Mouse (Mus musculus) midbrain, postnatal 0 days (tissue): ENCODE data around the gene Xxylt1. TPM values are rescaled to one million over a fixed set of nuclear protein-coding genes. Genes with fewer than 3 reads are reported as not detected.

Experiments
- ATAC-seq: fragments of 200-750 bp; cut with Nextera tagmentation; 2 replicates; pipeline ENCODE4 v1.8.0; 2017; ENCODE audit warnings: moderate number of reproducible peaks, mild to moderate bottlenecking, moderate TSS enrichment, moderate library complexity; ENCODE audit not compliant: low FRiP score
- DNase-seq: peaks from one replicate; pipeline ENCODE4 v3.0.0-alpha.2; 2015; ENCODE audit warnings: low spot score
- H3K27ac ChIP-seq: fragments of 300-500 bp; sonication (generic); 2 replicates; pipeline ENCODE4 v1.5.1; 2014; ENCODE audit warnings: low read depth, mild to moderate bottlenecking, low read length, mixed read lengths
- H3K27me3 ChIP-seq: fragments of 300-500 bp; sonication (generic); 2 replicates; pipeline ENCODE4 v1.6.1; 2014; ENCODE audit warnings: low read length, control low read depth, mixed read lengths; ENCODE audit not compliant: insufficient read depth
- H3K36me3 ChIP-seq: fragments of 300-500 bp; sonication (generic); 2 replicates; pipeline ENCODE4 v1.6.1; 2014; ENCODE audit warnings: low read length, control low read depth, mixed read lengths; ENCODE audit not compliant: insufficient read depth
- H3K4me1 ChIP-seq: fragments of 300-500 bp; sonication (generic); 2 replicates; pipeline ENCODE4 v1.6.1; 2014; ENCODE audit warnings: mild to moderate bottlenecking, control low read depth, antibody characterized with exemption, low read length, mixed read lengths; ENCODE audit not compliant: insufficient read depth
- H3K4me2 ChIP-seq: fragments of 300-500 bp; sonication (generic); 2 replicates; pipeline ENCODE4 v1.6.1; 2014; ENCODE audit warnings: low read depth, mild to moderate bottlenecking, low read length, mixed read lengths; ENCODE audit not compliant: poor library complexity, severe bottlenecking
- H3K4me3 ChIP-seq: fragments of 300-500 bp; sonication (generic); 2 replicates; pipeline ENCODE4 v1.5.1; 2014; ENCODE audit warnings: low read depth, mild to moderate bottlenecking, low read length, moderate library complexity
- H3K9ac ChIP-seq: fragments of 300-500 bp; sonication (generic); replicated peaks from 2 replicates; pipeline ENCODE4 v1.6.1; 2014; ENCODE audit warnings: mild to moderate bottlenecking, low read length, moderate library complexity, mixed read lengths; ENCODE audit not compliant: poor library complexity, severe bottlenecking
- H3K9me3 ChIP-seq: fragments of 300-500 bp; sonication (generic); 2 replicates; pipeline ENCODE4 v1.6.1; 2016; ENCODE audit warnings: low read length, control low read depth
- CTCF ChIP-seq: IDR thresholded peaks from 2 replicates; pipeline ENCODE4 v1.5.1; 2016; ENCODE audit warnings: antibody characterized with exemption, mild to moderate bottlenecking
- WGBS: fragments of 180-500 bp; shearing (Covaris S2); extraction: QIAGEN DNeasy Blood & Tissue Kit; methylation state at CpG from one replicate; pipeline ENCODE4 v1.1.7; 2014; 5-methylcytosine and 5-hydroxymethylcytosine counted together
- polyA plus RNA-seq: library from polyadenylated mRNA; unstranded; fragments of >200 nt; fragmentation: Nextera tagmentation; extraction: Ambion mirVana; gene quantifications from 2 replicates; pipeline ENCODE4 v1.2.1, GENCODE M21; 2015
- total RNA-seq: library from RNA; depleted of rRNA; stranded (reverse); fragments of >200 nt; gene quantifications from 2 replicates; pipeline ENCODE4 v1.2.3, GENCODE M21; 2014

Xxylt1 gene
- total and polyA plus RNA-seq, 2 experiments from 2014 or later: 18.2 to 34.5 TPM

GRCm38 (mm10) chr16:31025516-31025915, 55.7 kb downstream of the Xxylt1 start:
- H3K9ac ChIP-seq: no peak overlapping the region
- no peak for TF ChIP-seq CTCF
- H3K27me3 ChIP-seq: no peaks in the 10 kb centered on the region
- no peaks in the 10 kb centered on the region for H3K9me3 ChIP-seq
- H3K4me1 ChIP-seq: no peaks in the 10 kb centered on the region; the same call in 1 of the 2 replicates
- DNase-seq (no peak), ATAC-seq (no peak)
- no peak overlapping the region for H3K27ac ChIP-seq
- no peak overlapping the region for H3K4me3 ChIP-seq
- WGBS: 90% methylated on average over 7 of the region's 7 CpGs
- no peaks in the 10 kb centered on the region for H3K36me3 ChIP-seq
- no peak overlapping the region for H3K4me2 ChIP-seq

GRCm38 (mm10) chr16:31024997-31025396, 56.2 kb downstream of the Xxylt1 start:
- Histone ChIP-seq H3K27ac (no peak overlapping the region), H3K4me3 (no peak overlapping the region), H3K36me3 (no peaks in the 10 kb centered on the region), H3K4me1 (no peaks in the 10 kb centered on the region; the same call in 1 of the 2 replicates), H3K9me3 (no peaks in the 10 kb centered on the region), H3K27me3 (no peaks in the 10 kb centered on the region), H3K9ac (no peak overlapping the region), H3K4me2 (no peak overlapping the region)
- ATAC-seq (no peak), DNase-seq (no peak)
- WGBS: 88% methylated on average over 4 of the region's 4 CpGs
- TF ChIP-seq CTCF: no peak

GRCm38 (mm10) chr16:31024221-31024620, 57.0 kb downstream of the Xxylt1 start:
- no peak overlapping the region for H3K4me3 ChIP-seq
- WGBS: 47% methylated on average over 7 of the region's 7 CpGs
- ATAC-seq: no peak

GRCm38 (mm10) chr16:31023803-31024202, 57.4 kb downstream of the Xxylt1 start:
- ATAC-seq: no peak
- DNase-seq: no peak

More at GRCm38 (mm10) chr16:31024221-31024620, 57.0 kb downstream of the Xxylt1 start:
- no peak for TF ChIP-seq CTCF
- no peaks in the 10 kb centered on the region for H3K27me3 ChIP-seq
- no peaks in the 10 kb centered on the region for H3K36me3 ChIP-seq
- no peak for DNase-seq
- H3K4me1 ChIP-seq: no peaks in the 10 kb centered on the region; the same call in none of the 2 replicates
- H3K4me2 ChIP-seq: no peak overlapping the region
- no peaks in the 10 kb centered on the region for H3K9me3 ChIP-seq
- H3K27ac ChIP-seq: no peak overlapping the region
- no peak overlapping the region for H3K9ac ChIP-seq

GRCm38 (mm10) chr16:31022287-31022686, 58.9 kb downstream of the Xxylt1 start:
- Histone ChIP-seq H3K9me3 (no peaks in the 10 kb centered on the region), H3K27me3 (no peaks in the 10 kb centered on the region), H3K4me3 (no peak overlapping the region), H3K4me1 (no peaks in the 10 kb centered on the region; the same call in 1 of the 2 replicates), H3K36me3 (no peaks in the 10 kb centered on the region), H3K4me2 (no peak overlapping the region), H3K9ac (no peak overlapping the region), H3K27ac (no peak overlapping the region)
- WGBS: 40% methylated on average over 5 of the region's 5 CpGs
- DNase-seq (no peak), ATAC-seq (no peak)
- TF ChIP-seq CTCF: no peak

More at GRCm38 (mm10) chr16:31023803-31024202, 57.4 kb downstream of the Xxylt1 start:
- no peak overlapping the region for H3K27ac ChIP-seq
- no peak for TF ChIP-seq CTCF
- H3K4me1 ChIP-seq: no peaks in the 10 kb centered on the region; the same call in none of the 2 replicates
- no peak overlapping the region for H3K4me3 ChIP-seq
- H3K36me3 ChIP-seq: no peaks in the 10 kb centered on the region
- no peak overlapping the region for H3K4me2 ChIP-seq
- no peaks in the 10 kb centered on the region for H3K27me3 ChIP-seq
- 52% methylated on average over 8 of the region's 8 CpGs for WGBS
- H3K9me3 ChIP-seq: no peaks in the 10 kb centered on the region
- H3K9ac ChIP-seq: no peak overlapping the region

- WGBS: 72% methylated on average over 3 of the region's 3 CpGs
- no peaks in the 10 kb centered on the region; the same call in 1 of the 2 replicates for H3K4me1 ChIP-seq
- H3K36me3 ChIP-seq: no peaks in the 10 kb centered on the region
- H3K27ac ChIP-seq: no peak overlapping the region
- H3K9ac ChIP-seq: no peak overlapping the region
- no peaks in the 10 kb centered on the region for H3K9me3 ChIP-seq
- no peak overlapping the region for H3K4me3 ChIP-seq
- DNase-seq: peak; percentile 37
- no peak overlapping the region for H3K4me2 ChIP-seq
- no peak for ATAC-seq
- TF ChIP-seq CTCF: no peak
- H3K27me3 ChIP-seq: no peaks in the 10 kb centered on the region
Measured at GRCm38 (mm10) chr16:31019514-31019913, 61.7 kb downstream of the Xxylt1 start.
